Mouse (Mus musculus): ENCODE measurements around the gene Ctnnbl1.

DNA sequence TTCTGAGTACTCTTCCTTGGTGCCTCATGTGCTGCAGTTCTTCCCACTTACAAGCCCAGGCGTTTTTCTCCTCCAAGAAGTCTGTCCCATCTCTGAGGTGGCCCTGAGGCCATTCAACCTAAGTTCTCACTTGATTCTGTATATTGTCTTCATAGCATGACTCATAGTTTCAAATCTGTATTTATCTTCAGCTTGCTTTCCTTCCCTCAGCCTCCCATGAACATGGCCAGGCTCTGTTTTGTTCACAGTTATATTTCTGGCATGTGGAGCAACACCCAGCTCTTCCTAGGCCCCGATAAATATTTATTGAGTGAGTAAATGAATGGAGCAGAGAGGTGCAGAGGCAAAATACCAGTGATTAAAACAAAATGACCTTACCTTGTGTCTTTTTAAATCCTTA lies 38.8 kb downstream of the Ctnnbl1 start:
- TF ChIP-seq EP300 (IDR thresholded peaks at IDR 0.05; ENCODE audit: low read depth), result no peak
- TF ChIP-seq CTCF (IDR thresholded peaks at IDR 0.05; ENCODE audit: low read depth), result no peak

Measured in heart, postnatal 0 days (tissue).